Mouse (Mus musculus): ENCODE measurements at regions not wholly inside any gene's neighbourhood (a gene's known extent, or its start where the extent isn't known, plus 50 kb on each side); places are given as distances from the start of the nearest gene placed in this dataset.

- DNase-seq (ENCODE audit: low read depth), result no peak
These were observed 305.3 kb downstream of the Gadd45g start for GRCm38 (mm10) chr13:52151777-52152176.

- peak; percentile 24 for DNase-seq (ENCODE audit: low read depth)
These were observed 305.7 kb downstream of the Gadd45g start for GRCm38 (mm10) chr13:52152221-52152620.

- DNase-seq (ENCODE audit: low read depth), result no peak
These were observed 306.6 kb downstream of the Gadd45g start for GRCm38 (mm10) chr13:52153030-52153429.

- DNase-seq (ENCODE audit: low read depth), result no peak
These were observed 307.1 kb downstream of the Gadd45g start for GRCm38 (mm10) chr13:52153576-52153975.

- DNase-seq (ENCODE audit: low read depth), result no peak
These were observed 307.8 kb downstream of the Gadd45g start for GRCm38 (mm10) chr13:52154111-52154843.

GRCm38 (mm10) chr13:52154844-52155587 lies 308.5 kb downstream of the Gadd45g start:
- DNase-seq (ENCODE audit: low read depth), result no peak

GRCm38 (mm10) chr13:52155588-52156086 lies 309.2 kb downstream of the Gadd45g start:
- DNase-seq (ENCODE audit: low read depth), result peak; percentile 4

- no peak for DNase-seq (ENCODE audit: low read depth)
These were observed 316.2 kb downstream of the Gadd45g start for GRCm38 (mm10) chr13:52162676-52163075.

GRCm38 (mm10) chr13:52165531-52165930 lies 319.1 kb downstream of the Gadd45g start:
- DNase-seq (ENCODE audit: low read depth), result no peak

GRCm38 (mm10) chr13:52167968-52168367 lies 321.5 kb downstream of the Gadd45g start:
- DNase-seq (ENCODE audit: low read depth), result no peak

GRCm38 (mm10) chr13:52172706-52173346 lies 326.3 kb downstream of the Gadd45g start:
- no peak for DNase-seq (ENCODE audit: low read depth)

GRCm38 (mm10) chr13:52175665-52176064 lies 329.2 kb downstream of the Gadd45g start:
- no peak for DNase-seq (ENCODE audit: low read depth)

GRCm38 (mm10) chr13:52179977-52180376 lies 333.5 kb downstream of the Gadd45g start:
- DNase-seq (ENCODE audit: low read depth), result no peak

GRCm38 (mm10) chr13:52183635-52184034 lies 337.2 kb downstream of the Gadd45g start:
- no peak for DNase-seq (ENCODE audit: low read depth)

- DNase-seq (ENCODE audit: low read depth), result no peak
These were observed 339.1 kb downstream of the Gadd45g start for GRCm38 (mm10) chr13:52185574-52185973.

GRCm38 (mm10) chr13:52187841-52188604 lies 341.5 kb downstream of the Gadd45g start:
- DNase-seq (ENCODE audit: low read depth), result no peak

GRCm38 (mm10) chr13:52188605-52189003 lies 342.1 kb downstream of the Gadd45g start:
- DNase-seq (ENCODE audit: low read depth), result peak; percentile 8

GRCm38 (mm10) chr13:52189382-52189923 lies 341.6 kb downstream of the Diras2 start:
- DNase-seq (ENCODE audit: low read depth), result no peak

GRCm38 (mm10) chr13:52190256-52190655 lies 340.8 kb downstream of the Diras2 start:
- no peak for DNase-seq (ENCODE audit: low read depth)

- no peak for DNase-seq (ENCODE audit: low read depth)
These were observed 340.1 kb downstream of the Diras2 start for GRCm38 (mm10) chr13:52190848-52191590.

GRCm38 (mm10) chr13:52196917-52197316 lies 334.2 kb downstream of the Diras2 start:
- no peak for DNase-seq (ENCODE audit: low read depth)

Data from 416B (cell line).